Mouse (Mus musculus) NIH3T3 (cell line): ENCODE measurements at regions not wholly inside any gene's neighbourhood (a gene's known extent, or its start where the extent isn't known, plus 50 kb on each side); places are given as distances from the start of the nearest gene placed in this dataset.

Experiments
- DNase-seq: peaks from one replicate; pipeline ENCODE4 v3.0.0-alpha.2; 2012; ENCODE audit warnings: low read depth

GRCm38 (mm10) chr9:22937686-22938391, 285.0 kb upstream of the Bmper start:
- no peak for DNase-seq

GRCm38 (mm10) chr9:22944992-22945391, 277.9 kb upstream of the Bmper start:
- DNase-seq, result no peak

- peak; percentile 78 for DNase-seq
Measured at GRCm38 (mm10) chr9:22945426-22945955, 277.4 kb upstream of the Bmper start.

GRCm38 (mm10) chr9:22952571-22953442, 270.1 kb upstream of the Bmper start:
- DNase-seq, result peak; percentile 65

GRCm38 (mm10) chr9:22962269-22962815, 260.5 kb upstream of the Bmper start:
- peak; percentile 36 for DNase-seq

GRCm38 (mm10) chr9:22971312-22971711, 251.6 kb upstream of the Bmper start:
- no peak for DNase-seq

- DNase-seq, result no peak
Measured at GRCm38 (mm10) chr9:22976748-22977147, 246.1 kb upstream of the Bmper start.

GRCm38 (mm10) chr9:22979627-22980026, 243.2 kb upstream of the Bmper start:
- no peak for DNase-seq

GRCm38 (mm10) chr9:22989508-22989907, 233.4 kb upstream of the Bmper start:
- no peak for DNase-seq

- no peak for DNase-seq
Measured at GRCm38 (mm10) chr9:22993531-22993930, 229.3 kb upstream of the Bmper start.

- DNase-seq, result no peak
Measured at GRCm38 (mm10) chr9:22995564-22995963, 227.3 kb upstream of the Bmper start.

GRCm38 (mm10) chr9:22998306-22998705, 224.6 kb upstream of the Bmper start:
- DNase-seq, result no peak

- peak; percentile 68 for DNase-seq
Measured at GRCm38 (mm10) chr9:22999181-22999580, 223.7 kb upstream of the Bmper start.

- DNase-seq, result no peak
Measured at GRCm38 (mm10) chr9:23000200-23000599, 222.7 kb upstream of the Bmper start.

GRCm38 (mm10) chr9:23003195-23004061, 219.4 kb upstream of the Bmper start:
- no peak for DNase-seq

- DNase-seq, result no peak
Measured at GRCm38 (mm10) chr9:23005005-23005404, 217.9 kb upstream of the Bmper start.

GRCm38 (mm10) chr9:23009462-23010183, 213.3 kb upstream of the Bmper start:
- no peak for DNase-seq

- peak; percentile 25 for DNase-seq
Measured at GRCm38 (mm10) chr9:23011316-23011959, 211.4 kb upstream of the Bmper start.

- DNase-seq, result no peak
Measured at GRCm38 (mm10) chr9:23012130-23012529, 210.7 kb upstream of the Bmper start.

GRCm38 (mm10) chr9:23016733-23017132, 206.1 kb upstream of the Bmper start:
- DNase-seq, result no peak
